Mouse (Mus musculus) kidney, postnatal 0 days (tissue): ENCODE measurements around the gene Zfp358. TPM values are rescaled to one million over a fixed set of nuclear protein-coding genes. Genes with fewer than 3 reads are reported as not detected.
A peak's percentile ranks its signal among the peaks of the same experiment; 100 is the strongest.

Source experiments
- ATAC-seq: fragments of 200-750 bp; cut with Nextera tagmentation; replicated peaks from 2 replicates; pipeline ENCODE4 v1.8.0; 2017; ENCODE audit warnings: low read depth, moderate number of reproducible peaks, moderate TSS enrichment, moderate library complexity; ENCODE audit not compliant: low FRiP score
- DNase-seq: peaks from one replicate; pipeline ENCODE4 v3.0.0-alpha.2; 2016; ENCODE audit warnings: low spot score
- H3K27ac ChIP-seq: fragments of 300-500 bp; sonication (generic); 2 replicates; pipeline ENCODE4 v1.5.1; 2014; ENCODE audit warnings: mild to moderate bottlenecking
- H3K27me3 ChIP-seq: fragments of 300-500 bp; sonication (generic); 2 replicates; pipeline ENCODE4 v1.6.1; 2014; ENCODE audit warnings: low read length, mixed read lengths; ENCODE audit not compliant: insufficient read depth
- H3K36me3 ChIP-seq: fragments of 300-500 bp; sonication (generic); 2 replicates; pipeline ENCODE4 v1.6.1; 2014; ENCODE audit warnings: low read length, mixed read lengths; ENCODE audit not compliant: insufficient read depth
- H3K4me1 ChIP-seq: fragments of 300-500 bp; sonication (generic); replicated peaks from 2 replicates; pipeline ENCODE4 v1.6.1; 2014; ENCODE audit warnings: antibody characterized with exemption, low read length, mixed read lengths; ENCODE audit not compliant: insufficient read depth
- H3K4me2 ChIP-seq: fragments of 300-500 bp; sonication (generic); 2 replicates; pipeline ENCODE4 v1.6.1; 2014; ENCODE audit warnings: mild to moderate bottlenecking, low read length, moderate library complexity, mixed read lengths
- H3K4me3 ChIP-seq: fragments of 300-500 bp; sonication (generic); replicated peaks from 2 replicates; pipeline ENCODE4 v1.5.1; 2014; ENCODE audit warnings: low read depth, low read length
- H3K9ac ChIP-seq: fragments of 300-500 bp; sonication (generic); 2 replicates; pipeline ENCODE4 v1.6.1; 2014; ENCODE audit warnings: low read depth, low read length
- H3K9me3 ChIP-seq: fragments of 300-500 bp; sonication (generic); replicated peaks from 2 replicates; pipeline ENCODE4 v1.6.1; 2016; ENCODE audit warnings: low read length, inconsistent platforms, mixed read lengths
- CTCF ChIP-seq: IDR thresholded peaks from 2 replicates; pipeline ENCODE4 v1.5.1; 2016; ENCODE audit warnings: antibody characterized with exemption, low read depth, mild to moderate bottlenecking, moderate library complexity
- WGBS: fragments of 180-500 bp; shearing (Covaris S2); extraction: QIAGEN DNeasy Blood & Tissue Kit; methylation state at CpG from one replicate; pipeline ENCODE4 v1.1.7; 2014; 5-methylcytosine and 5-hydroxymethylcytosine counted together
- polyA plus RNA-seq: library from polyadenylated mRNA; unstranded; fragments of >200 nt; fragmentation: Nextera tagmentation; extraction: Ambion mirVana; gene quantifications from 2 replicates; pipeline ENCODE4 v1.2.1, GENCODE M21; 2015

The Zfp358 gene
- polyA plus RNA-seq, 1 experiment from 2014 or later = 45.0 TPM

GRCm38 (mm10) chr8:3507979-3508754 is 15.2 kb downstream of the Zfp358 start:
- Histone ChIP-seq H3K27ac (no peak overlapping the region; the same call in 1 of the 2 replicates), H3K27me3 (no peaks in the 10 kb centered on the region), H3K4me1 (no peaks in the 10 kb centered on the region), H3K4me3 (no peak overlapping the region), H3K4me2 (no peak overlapping the region), H3K36me3 (peaks cover 24% of the 10 kb centered on the region), H3K9ac (no peak overlapping the region), H3K9me3 (no peaks in the 10 kb centered on the region)
- peak; percentile 48; the same call in 1 of the 2 replicates for ATAC-seq
- TF ChIP-seq CTCF = no peak
- WGBS = 76% methylated on average over 6 of the region's 6 CpGs
- no peak for DNase-seq

- Histone ChIP-seq H3K4me1 (0 out of 2 replicates have a peak, but pooled peaks cover 5% of the 10 kb centered on the region), H3K36me3 (peaks cover 6% of the 10 kb centered on the region; the same call in 1 of the 2 replicates), H3K9me3 (no peaks in the 10 kb centered on the region), H3K4me2 (peak overlapping the region; percentile 93), H3K27ac (peak overlapping the region; percentile 82; the same call in 1 of the 2 replicates), H3K27me3 (no peaks in the 10 kb centered on the region), H3K4me3 (peak overlapping the region; percentile 71), H3K9ac (peak overlapping the region; percentile 57; the same call in 1 of the 2 replicates)
- TF ChIP-seq CTCF = no peak
- WGBS = 30% methylated on average over 13 of the region's 13 CpGs
- ATAC-seq = no peak
- DNase-seq = no peak
Measured at GRCm38 (mm10) chr8:3514681-3515247, 21.8 kb downstream of the Zfp358 start.

GRCm38 (mm10) chr8:3515260-3515671 is 22.3 kb downstream of the Zfp358 start, which contains the start of gene Pnpla6:
Pnpla6 (plus strand) TSS chr8:3515384.
- 0 out of 2 replicates have a peak, but pooled peaks cover 5% of the 10 kb centered on the region for H3K4me1 ChIP-seq
- no peaks in the 10 kb centered on the region for H3K27me3 ChIP-seq
- peak within 1 kb of the TSS; percentile 93 for H3K4me2 ChIP-seq
- peak; percentile 11; the same call in 1 of the 2 replicates for TF ChIP-seq CTCF
- DNase-seq (peak; percentile 90), ATAC-seq (peak; percentile 62)
- peaks cover 4% of the 10 kb centered on the region; the same call in 1 of the 2 replicates for H3K36me3 ChIP-seq
- WGBS = under 1% methylated on average over 25 of the region's 25 CpGs
- H3K27ac ChIP-seq = peak within 1 kb of the TSS; percentile 82
- peak within 1 kb of the TSS; percentile 57 for H3K9ac ChIP-seq
- no peaks in the 10 kb centered on the region for H3K9me3 ChIP-seq
- peak within 1 kb of the TSS; percentile 71 for H3K4me3 ChIP-seq

DNA sequence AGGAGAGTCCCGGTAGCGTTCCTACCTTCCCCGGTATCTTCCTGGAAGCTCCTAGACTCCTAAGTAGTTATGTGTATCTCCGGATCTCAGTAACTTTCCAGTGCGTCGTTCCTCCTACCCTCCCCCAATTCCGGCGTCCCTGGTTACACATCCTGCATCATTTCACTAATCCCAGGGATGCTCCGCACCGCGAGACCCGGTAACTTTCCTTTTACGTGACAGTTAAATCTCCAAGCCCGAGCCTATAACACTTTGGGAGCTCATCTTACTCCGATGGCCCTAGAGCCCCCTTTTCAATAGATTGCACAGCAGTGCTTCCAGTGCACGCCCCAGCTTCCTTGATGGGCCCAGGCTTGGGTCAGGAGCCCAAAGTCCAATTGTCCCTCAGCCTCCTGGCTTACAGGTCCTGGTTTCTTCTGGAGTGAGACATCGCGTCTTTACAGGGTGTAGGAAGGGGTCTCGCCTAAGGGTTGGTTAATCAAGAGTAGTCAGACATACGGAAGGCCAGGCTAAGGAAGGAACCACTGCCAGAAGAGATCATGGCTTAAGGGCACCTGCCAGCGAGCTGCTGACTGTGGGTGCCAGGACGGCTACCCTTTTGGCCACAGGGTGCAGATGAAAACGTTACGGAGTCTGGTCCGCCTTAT is 23.0 kb downstream of the Zfp358 start:
- peak overlapping the region; percentile 71 for H3K4me3 ChIP-seq
- H3K36me3 ChIP-seq = peaks cover 2% of the 10 kb centered on the region; the same call in 1 of the 2 replicates
- H3K4me1 ChIP-seq = 0 out of 2 replicates have a peak, but pooled peaks cover 5% of the 10 kb centered on the region
- H3K4me2 ChIP-seq = peak overlapping the region; percentile 93
- no peaks in the 10 kb centered on the region for H3K9me3 ChIP-seq
- peak overlapping the region; percentile 57 for H3K9ac ChIP-seq
- no peak for TF ChIP-seq CTCF
- H3K27me3 ChIP-seq = no peaks in the 10 kb centered on the region
- ATAC-seq (peak; percentile 26), DNase-seq (peak; percentile 76)
- under 1% methylated on average over 25 of the region's 25 CpGs for WGBS
- peak overlapping the region; percentile 82 for H3K27ac ChIP-seq

- DNase-seq (peak; percentile 92), ATAC-seq (peak; percentile 83)
- Histone ChIP-seq H3K4me2 (peak overlapping the region; percentile 93), H3K4me1 (0 out of 2 replicates have a peak, but pooled peaks cover 5% of the 10 kb centered on the region), H3K27ac (peak overlapping the region; percentile 82), H3K27me3 (no peaks in the 10 kb centered on the region), H3K9me3 (no peaks in the 10 kb centered on the region), H3K4me3 (peak overlapping the region; percentile 71), H3K36me3 (peaks cover 9% of the 10 kb centered on the region), H3K9ac (peak overlapping the region; percentile 67)
- under 1% methylated on average over 36 of the region's 36 CpGs for WGBS
- no peak; the same call in 1 of the 2 replicates for TF ChIP-seq CTCF
Measured at GRCm38 (mm10) chr8:3516450-3517116, 23.6 kb downstream of the Zfp358 start.
